Mouse (Mus musculus): ENCODE data around the gene Klhl22. TPM values are rescaled to one million over a fixed set of nuclear protein-coding genes. Genes with fewer than 3 reads are reported as not detected.
"Not testable (repeated sequence)": the region's sequence is repeated elsewhere in the genome, so short reads cannot be mapped to it uniquely, and the experiment has no call there.

Klhl22 gene
- polyA plus RNA-seq, 1 experiment from 2014 or later = 54.6 TPM

- no peak overlapping the region for H3K4me2 ChIP-seq (ENCODE audit: low read depth, low read length, severe bottlenecking)
- DNase-seq (ENCODE audit: low spot score) (no peak), ATAC-seq (replicated peaks; ENCODE audit: low FRiP score) (no peak)
- no peaks in the 10 kb centered on the region; the same call in 1 of the 2 replicates for H3K4me1 ChIP-seq (replicated peaks; ENCODE audit: control insufficient read depth, insufficient read depth, low read length)
- H3K9me3 ChIP-seq (ENCODE audit: control insufficient read depth, low read length) = no peaks in the 10 kb centered on the region
- H3K36me3 ChIP-seq (ENCODE audit: control insufficient read depth, insufficient read depth, low read length) = no peaks in the 10 kb centered on the region
- no peak overlapping the region for H3K9ac ChIP-seq (ENCODE audit: low read length)
- no peak overlapping the region for H3K27ac ChIP-seq (ENCODE audit: low read depth, low read length)
- no peak overlapping the region for H3K4me3 ChIP-seq (ENCODE audit: low read depth, low read length)
- no peaks in the 10 kb centered on the region for H3K27me3 ChIP-seq (ENCODE audit: control insufficient read depth, insufficient read depth, low read length)
Measured at GRCm38 (mm10) chr16:17729974-17730373, 29.4 kb upstream of the Klhl22 start.

GRCm38 (mm10) chr16:17732021-17732420 is 27.4 kb upstream of the Klhl22 start:
- no peak for DNase-seq (ENCODE audit: low spot score)
- Histone ChIP-seq H3K36me3 (ENCODE audit: control insufficient read depth, insufficient read depth, low read length) (no peaks in the 10 kb centered on the region), H3K27me3 (ENCODE audit: control insufficient read depth, insufficient read depth, low read length) (no peaks in the 10 kb centered on the region), H3K4me3 (ENCODE audit: low read depth, low read length) (no peak overlapping the region), H3K9ac (ENCODE audit: low read length) (no peak overlapping the region), H3K9me3 (ENCODE audit: control insufficient read depth, low read length) (no peaks in the 10 kb centered on the region), H3K27ac (ENCODE audit: low read depth, low read length) (no peak overlapping the region), H3K4me1 (replicated peaks; ENCODE audit: control insufficient read depth, insufficient read depth, low read length) (no peaks in the 10 kb centered on the region; the same call in 1 of the 2 replicates), H3K4me2 (ENCODE audit: low read depth, low read length, severe bottlenecking) (no peak overlapping the region)
- ATAC-seq (replicated peaks; ENCODE audit: low FRiP score) = no peak
- 37% methylated on average over 3 of the region's 3 CpGs for WGBS

GRCm38 (mm10) chr16:17732431-17732830 is 27.0 kb upstream of the Klhl22 start:
- WGBS = 71% methylated on average over 6 of the region's 6 CpGs
- H3K4me2 ChIP-seq (ENCODE audit: low read depth, low read length, severe bottlenecking) = no peak overlapping the region
- no peaks in the 10 kb centered on the region for H3K4me1 ChIP-seq (replicated peaks; ENCODE audit: control insufficient read depth, insufficient read depth, low read length)
- H3K4me3 ChIP-seq (ENCODE audit: low read depth, low read length) = no peak overlapping the region
- H3K9ac ChIP-seq (ENCODE audit: low read length) = no peak overlapping the region
- no peaks in the 10 kb centered on the region for H3K9me3 ChIP-seq (ENCODE audit: control insufficient read depth, low read length)
- ATAC-seq (replicated peaks; ENCODE audit: low FRiP score) = no peak
- no peaks in the 10 kb centered on the region for H3K36me3 ChIP-seq (ENCODE audit: control insufficient read depth, insufficient read depth, low read length)
- H3K27ac ChIP-seq (ENCODE audit: low read depth, low read length) = no peak overlapping the region
- no peak for DNase-seq (ENCODE audit: low spot score)
- H3K27me3 ChIP-seq (ENCODE audit: control insufficient read depth, insufficient read depth, low read length) = no peaks in the 10 kb centered on the region

DNA sequence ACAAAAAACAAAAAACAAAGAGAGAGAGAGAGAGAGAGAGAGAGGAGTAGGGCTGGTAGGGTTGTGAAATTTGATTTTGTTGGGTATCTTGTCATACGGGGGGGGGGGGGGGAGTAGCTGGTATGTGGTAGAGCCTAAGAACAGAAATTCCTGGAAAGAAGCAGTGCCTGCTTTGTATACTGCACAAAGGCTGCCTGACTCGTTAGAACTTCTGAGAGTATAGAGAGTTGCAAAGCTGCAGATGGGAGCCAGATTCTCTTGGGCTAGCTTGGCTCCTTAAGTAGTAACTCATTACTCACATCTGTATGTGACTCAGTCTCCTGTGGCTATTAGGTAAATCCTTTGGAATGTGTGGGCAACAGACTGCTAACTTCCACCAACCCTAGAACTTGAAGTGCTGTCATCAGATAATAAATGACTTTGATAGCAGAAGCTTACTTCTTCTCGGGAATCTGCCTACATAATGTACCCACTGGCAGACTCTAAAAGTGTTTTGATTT is 26.5 kb upstream of the Klhl22 start, which contains the start of gene Med15:
Med15 (minus strand) TSS at position 51 of the 500 bp plus-strand sequence.
- Histone ChIP-seq H3K27ac (ENCODE audit: low read depth, low read length) (no peak within 1 kb of the TSS), H3K9ac (ENCODE audit: low read length) (no peak within 1 kb of the TSS), H3K4me2 (ENCODE audit: low read depth, low read length, severe bottlenecking) (no peak within 1 kb of the TSS), H3K4me1 (replicated peaks; ENCODE audit: control insufficient read depth, insufficient read depth, low read length) (no peaks in the 10 kb centered on the region), H3K9me3 (ENCODE audit: control insufficient read depth, low read length) (no peaks in the 10 kb centered on the region), H3K4me3 (ENCODE audit: low read depth, low read length) (no peak within 1 kb of the TSS), H3K36me3 (ENCODE audit: control insufficient read depth, insufficient read depth, low read length) (no peaks in the 10 kb centered on the region), H3K27me3 (ENCODE audit: control insufficient read depth, insufficient read depth, low read length) (no peaks in the 10 kb centered on the region)
- DNase-seq (ENCODE audit: low spot score) = no peak
- ATAC-seq (replicated peaks; ENCODE audit: low FRiP score) = no peak
- 53% methylated on average over 3 of the region's 3 CpGs for WGBS

GRCm38 (mm10) chr16:17733646-17734045 is 25.8 kb upstream of the Klhl22 start:
- Histone ChIP-seq H3K4me3 (ENCODE audit: low read depth, low read length) (no peak overlapping the region), H3K4me2 (ENCODE audit: low read depth, low read length, severe bottlenecking) (no peak overlapping the region)

GRCm38 (mm10) chr16:17734872-17735271 is 24.5 kb upstream of the Klhl22 start:
- not testable (repeated sequence) for H3K27me3 ChIP-seq (ENCODE audit: control insufficient read depth, insufficient read depth, low read length); H3K27ac ChIP-seq (ENCODE audit: low read depth, low read length); DNase-seq (ENCODE audit: low spot score); ATAC-seq (replicated peaks; ENCODE audit: low FRiP score); H3K4me1 ChIP-seq (replicated peaks; ENCODE audit: control insufficient read depth, insufficient read depth, low read length); H3K36me3 ChIP-seq (ENCODE audit: control insufficient read depth, insufficient read depth, low read length); H3K9ac ChIP-seq (ENCODE audit: low read length); H3K4me3 ChIP-seq (ENCODE audit: low read depth, low read length); H3K9me3 ChIP-seq (ENCODE audit: control insufficient read depth, low read length); H3K4me2 ChIP-seq (ENCODE audit: low read depth, low read length, severe bottlenecking)
- WGBS = 85% methylated on average over 6 of the region's 6 CpGs

More at GRCm38 (mm10) chr16:17733646-17734045, 25.8 kb upstream of the Klhl22 start:
- H3K27ac ChIP-seq (ENCODE audit: low read depth, low read length) = no peak overlapping the region
- ATAC-seq (replicated peaks; ENCODE audit: low FRiP score) (no peak), DNase-seq (ENCODE audit: low spot score) (no peak)
- 48% methylated on average over 2 of the region's 2 CpGs for WGBS
- H3K36me3 ChIP-seq (ENCODE audit: control insufficient read depth, insufficient read depth, low read length) = no peaks in the 10 kb centered on the region
- H3K9ac ChIP-seq (ENCODE audit: low read length) = no peak overlapping the region
- H3K4me1 ChIP-seq (replicated peaks; ENCODE audit: control insufficient read depth, insufficient read depth, low read length) = no peaks in the 10 kb centered on the region
- no peaks in the 10 kb centered on the region for H3K9me3 ChIP-seq (ENCODE audit: control insufficient read depth, low read length)
- no peaks in the 10 kb centered on the region for H3K27me3 ChIP-seq (ENCODE audit: control insufficient read depth, insufficient read depth, low read length)

DNA sequence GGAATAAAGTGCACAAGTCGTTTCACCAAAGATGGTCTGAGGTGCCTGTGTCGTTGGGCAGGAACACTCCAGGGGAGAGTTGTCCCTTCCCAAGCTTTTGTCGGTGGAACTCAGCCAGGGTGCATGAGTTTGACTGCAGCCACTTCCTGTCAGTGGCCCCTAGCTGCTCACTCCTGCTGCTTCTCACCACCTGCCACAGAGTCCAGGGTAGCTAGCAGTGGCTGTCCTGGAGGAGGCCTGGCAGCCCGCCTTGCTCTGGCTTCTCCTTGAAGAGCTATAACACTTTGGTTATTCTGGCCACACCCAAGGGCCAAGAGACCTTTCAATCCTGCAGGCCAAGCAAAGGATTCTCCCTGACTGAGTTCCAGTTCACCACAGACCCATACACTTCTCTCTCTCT is 23.3 kb upstream of the Klhl22 start:
- Histone ChIP-seq H3K9ac (ENCODE audit: low read length) (no peak overlapping the region), H3K27me3 (ENCODE audit: control insufficient read depth, insufficient read depth, low read length) (no peaks in the 10 kb centered on the region), H3K4me1 (replicated peaks; ENCODE audit: control insufficient read depth, insufficient read depth, low read length) (no peaks in the 10 kb centered on the region), H3K9me3 (ENCODE audit: control insufficient read depth, low read length) (no peaks in the 10 kb centered on the region), H3K4me2 (ENCODE audit: low read depth, low read length, severe bottlenecking) (no peak overlapping the region), H3K36me3 (ENCODE audit: control insufficient read depth, insufficient read depth, low read length) (no peaks in the 10 kb centered on the region), H3K27ac (ENCODE audit: low read depth, low read length) (no peak overlapping the region), H3K4me3 (ENCODE audit: low read depth, low read length) (no peak overlapping the region)
- ATAC-seq (replicated peaks; ENCODE audit: low FRiP score) = no peak
- no peak for DNase-seq (ENCODE audit: low spot score)
- WGBS = 70% methylated on average over 4 of the region's 4 CpGs

DNA sequence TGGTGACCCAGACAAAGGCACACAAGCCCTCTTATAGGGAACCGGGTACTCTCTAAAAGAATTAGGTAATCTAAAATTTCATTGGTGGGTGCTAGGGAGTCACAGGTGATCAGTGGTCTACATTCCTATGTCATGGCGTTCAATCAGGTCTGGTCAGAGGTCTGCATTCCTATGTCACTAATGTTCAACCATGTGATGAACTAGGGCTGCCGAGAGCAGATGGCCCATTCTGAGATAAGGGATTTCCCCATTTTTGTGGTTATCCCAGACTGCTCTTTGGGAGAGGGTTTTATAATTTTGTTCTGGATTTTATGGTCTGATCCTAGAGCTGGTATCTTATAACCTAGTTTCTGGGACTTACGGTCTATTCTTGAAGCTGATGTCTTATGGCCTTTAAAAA is 19.3 kb upstream of the Klhl22 start:
- H3K4me2 ChIP-seq (ENCODE audit: low read depth, low read length, severe bottlenecking) = no peak overlapping the region
- ATAC-seq (replicated peaks; ENCODE audit: low FRiP score) = no peak
- H3K9ac ChIP-seq (ENCODE audit: low read length) = no peak overlapping the region
- no peaks in the 10 kb centered on the region for H3K27me3 ChIP-seq (ENCODE audit: control insufficient read depth, insufficient read depth, low read length)
- no peaks in the 10 kb centered on the region for H3K4me1 ChIP-seq (replicated peaks; ENCODE audit: control insufficient read depth, insufficient read depth, low read length)
- no peak overlapping the region for H3K27ac ChIP-seq (ENCODE audit: low read depth, low read length)
- WGBS = 86% methylated on average over 4 of the region's 4 CpGs
- H3K4me3 ChIP-seq (ENCODE audit: low read depth, low read length) = no peak overlapping the region
- no peaks in the 10 kb centered on the region for H3K36me3 ChIP-seq (ENCODE audit: control insufficient read depth, insufficient read depth, low read length)
- no peak for DNase-seq (ENCODE audit: low spot score)
- no peaks in the 10 kb centered on the region for H3K9me3 ChIP-seq (ENCODE audit: control insufficient read depth, low read length)

DNA sequence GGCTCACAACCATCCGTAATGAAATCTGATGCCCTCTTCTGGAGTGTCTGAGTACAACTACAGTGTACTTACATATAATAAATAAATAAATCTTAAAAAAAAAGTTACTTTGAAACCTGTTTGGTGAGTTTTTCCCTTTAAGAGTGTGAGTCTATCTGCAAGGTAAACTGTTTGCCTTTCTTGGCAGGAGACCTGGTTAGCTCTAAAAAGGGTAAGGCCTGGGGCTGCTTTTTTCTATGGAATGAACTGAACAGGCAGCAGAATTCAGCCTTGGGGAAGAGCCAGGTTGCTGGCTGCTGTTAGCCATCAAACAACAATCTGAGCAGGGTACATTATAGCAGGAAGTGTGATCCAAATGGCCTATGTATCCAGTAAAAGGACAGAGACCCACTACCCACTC is 16.6 kb upstream of the Klhl22 start:
- no peaks in the 10 kb centered on the region for H3K4me1 ChIP-seq (replicated peaks; ENCODE audit: control insufficient read depth, insufficient read depth, low read length)
- no peak overlapping the region for H3K9ac ChIP-seq (ENCODE audit: low read length)
- no peaks in the 10 kb centered on the region; the same call in 1 of the 2 replicates for H3K9me3 ChIP-seq (ENCODE audit: control insufficient read depth, low read length)
- no peak overlapping the region for H3K4me2 ChIP-seq (ENCODE audit: low read depth, low read length, severe bottlenecking)
- DNase-seq (ENCODE audit: low spot score) (no peak), ATAC-seq (replicated peaks; ENCODE audit: low FRiP score) (no peak)
- no peaks in the 10 kb centered on the region for H3K27me3 ChIP-seq (ENCODE audit: control insufficient read depth, insufficient read depth, low read length)
- no peak overlapping the region for H3K4me3 ChIP-seq (ENCODE audit: low read depth, low read length)
- WGBS = 75% methylated on average over 1 of the region's 1 CpGs
- H3K36me3 ChIP-seq (ENCODE audit: control insufficient read depth, insufficient read depth, low read length) = no peaks in the 10 kb centered on the region
- H3K27ac ChIP-seq (ENCODE audit: low read depth, low read length) = no peak overlapping the region

Measured in forebrain, embryonic 11.5 days (tissue).